Mouse (Mus musculus): ENCODE measurements at regions not wholly inside any gene's neighbourhood (a gene's known extent, or its start where the extent isn't known, plus 50 kb on each side); places are given as distances from the start of the nearest gene placed in this dataset.

DNA sequence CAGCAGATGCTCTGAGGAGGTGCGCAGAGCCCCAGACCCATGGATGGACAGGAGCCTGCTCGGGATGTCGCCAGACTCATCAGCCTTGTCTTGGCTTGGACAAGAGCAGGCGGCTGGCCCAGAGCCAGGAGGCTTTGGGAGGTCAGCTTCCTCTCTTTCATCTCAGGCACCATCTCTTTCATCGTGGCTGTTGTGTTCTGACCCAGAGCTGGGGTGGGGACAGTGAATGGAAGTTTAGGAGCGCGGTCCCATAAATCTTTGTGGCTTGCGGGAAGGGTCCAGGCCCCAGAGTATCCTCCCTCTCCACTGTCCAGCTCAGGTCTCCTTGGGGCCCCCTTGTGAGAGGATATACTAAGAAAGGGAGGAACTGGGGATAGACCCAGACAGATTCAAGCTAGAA lies 87.2 kb upstream of the Zbtb40 start:
- no peak for TF ChIP-seq POLR2A (IDR thresholded peaks at IDR 0.05; ENCODE audit: extremely low read depth, insufficient read depth, low read length)
- TF ChIP-seq CTCF (IDR thresholded peaks at IDR 0.05; ENCODE audit: low read depth, low read length): no peak

All from liver, adult 2 months (tissue).